Mouse (Mus musculus) layer of hippocampus, adult 18-20 months (tissue): Measurements from ENCODE around the gene Ep400. TPM values are rescaled to one million over a fixed set of nuclear protein-coding genes. Genes with fewer than 3 reads are reported as not detected.
"Not testable (repeated sequence)": the region's sequence is repeated elsewhere in the genome, so short reads cannot be mapped to it uniquely, and the experiment has no call there.

Source experiments
- DNase-seq, 2 experiments: peaks; one replicate each; pipeline ENCODE4 v3.0.0; 2022; ENCODE audit warnings: low spot score in 2 of 2
- total RNA-seq, 2 experiments: library from RNA; stranded (reverse); gene quantifications; 2 replicates each; pipeline ENCODE4 v1.2.3; 2021

The Ep400 gene
- total RNA-seq, 2 experiments from 2014 or later, result 108 to 114 TPM

DNA sequence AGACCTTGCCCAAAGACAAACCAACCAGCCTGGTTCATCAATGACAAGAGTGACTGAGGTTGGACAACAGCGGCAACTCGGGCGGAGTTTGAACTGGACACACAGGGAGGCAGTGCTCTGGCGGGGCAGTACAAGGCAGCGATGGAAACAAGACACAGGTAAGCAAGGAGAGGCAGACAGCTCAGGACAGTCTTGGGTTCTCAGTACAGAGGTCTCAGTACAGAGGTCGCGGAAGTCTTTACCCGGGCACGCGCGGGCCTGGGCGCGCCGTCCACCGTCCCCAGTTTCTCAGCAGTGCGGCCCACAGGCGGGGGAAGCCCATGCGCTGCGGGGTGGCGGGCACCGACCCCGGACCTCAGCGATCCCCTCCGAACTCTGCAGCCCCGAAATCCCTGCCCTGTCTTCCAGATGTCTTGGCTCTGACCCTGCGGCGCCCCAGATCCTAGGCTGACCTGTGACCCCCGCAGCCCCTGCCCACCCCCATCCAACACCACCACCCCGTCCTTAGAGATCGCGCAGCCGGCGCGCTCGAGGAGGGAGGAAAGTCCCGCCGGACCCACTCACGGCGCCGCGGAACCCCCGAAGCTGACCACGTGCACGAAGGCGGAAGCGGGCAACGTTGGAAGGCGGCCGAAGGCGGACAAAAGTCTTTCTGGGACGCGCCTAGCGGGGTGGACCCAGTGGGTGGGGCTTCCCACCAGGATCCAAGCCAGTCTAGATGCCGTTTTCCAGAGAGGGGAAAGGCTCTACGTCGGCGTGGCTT is 9.7 kb upstream of the Ep400 start, which contains the start of gene Pus1:
Gene Pus1 (minus strand): TSS at position 662 of the 763 bp plus-strand sequence.
- peak; percentile 92 to 94 for DNase-seq

GRCm38 (mm10) chr5:110779276-110779997 is 8.9 kb upstream of the Ep400 start:
- no peak for DNase-seq

DNA sequence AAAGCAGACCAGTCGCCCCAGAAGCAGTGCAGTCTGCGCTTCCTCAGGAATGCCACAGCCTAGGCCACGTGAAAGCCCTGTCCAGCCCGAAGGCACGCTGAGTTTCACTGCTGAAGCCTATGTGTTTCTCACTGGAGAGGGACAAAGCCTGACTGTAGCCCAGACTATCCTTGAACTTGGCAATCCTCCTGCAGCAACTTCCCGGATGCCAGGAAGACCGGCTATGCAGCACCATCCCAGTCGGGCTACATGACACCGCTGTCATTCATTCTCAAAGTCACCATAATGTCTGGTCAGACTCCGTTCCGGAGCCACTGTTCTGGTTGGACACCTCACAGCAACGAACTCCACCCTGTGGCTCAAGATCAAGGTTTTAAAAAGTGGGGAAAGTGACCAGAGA is 7.7 kb upstream of the Ep400 start:
- no peak for DNase-seq

DNA sequence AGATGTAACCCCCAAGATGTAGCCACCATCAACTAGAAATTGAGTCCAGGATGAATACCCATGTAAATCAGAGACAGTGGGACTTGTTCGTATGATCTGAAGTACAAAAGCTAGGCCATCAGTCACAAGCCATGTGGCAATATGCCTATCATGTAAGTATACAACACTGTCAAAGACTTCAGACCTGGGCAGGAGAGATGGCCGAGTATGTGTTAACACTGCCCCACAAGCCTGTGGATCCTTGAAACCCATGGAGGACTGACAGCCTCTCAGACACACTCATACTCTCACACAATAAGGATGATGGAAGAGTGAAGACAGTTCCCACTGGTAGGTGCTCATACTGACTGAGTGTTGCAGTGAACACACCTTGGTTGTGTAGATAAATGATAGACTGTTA is 5.6 kb upstream of the Ep400 start:
- DNase-seq, result no peak

DNA sequence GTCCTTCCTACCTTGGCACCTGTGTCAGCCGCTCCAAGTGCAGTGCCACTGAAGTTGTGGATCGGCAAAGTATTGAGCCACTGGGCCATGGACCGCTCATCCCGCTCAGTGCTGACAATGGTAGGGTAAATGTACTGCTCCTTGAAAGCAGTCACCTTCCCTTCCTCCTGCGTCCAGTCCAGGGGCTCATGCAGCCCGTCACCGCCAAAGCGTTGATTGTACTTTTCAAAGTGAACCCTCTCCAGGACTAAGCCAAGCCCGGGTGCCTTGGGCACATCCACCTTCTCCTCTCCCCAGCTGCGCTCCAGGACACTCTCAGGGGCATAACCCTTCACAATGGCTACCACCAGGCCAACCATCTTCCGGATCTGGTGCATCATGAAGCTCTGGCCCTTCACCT is 4.0 kb upstream of the Ep400 start:
- no peak for DNase-seq

DNA sequence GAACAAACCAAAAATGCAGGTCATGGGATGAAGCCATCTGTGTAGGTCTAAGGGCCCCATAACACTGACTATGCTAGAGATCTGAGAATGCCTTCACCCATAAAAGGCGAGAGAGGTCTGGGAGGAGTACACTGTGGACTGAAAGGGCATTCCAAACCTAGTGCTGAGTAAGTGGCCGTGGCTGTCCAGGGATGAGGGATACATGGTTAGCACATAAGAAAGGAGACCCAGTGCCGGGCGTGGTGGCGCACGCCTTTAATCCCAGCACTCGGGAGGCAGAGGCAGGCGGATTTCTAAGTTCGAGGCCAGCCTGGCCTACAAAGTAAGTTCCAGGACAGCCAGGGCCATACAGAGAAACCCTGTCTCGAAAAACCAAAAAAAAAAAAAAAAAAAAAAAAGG is 2.4 kb upstream of the Ep400 start:
- DNase-seq, result not testable (repeated sequence)

DNA sequence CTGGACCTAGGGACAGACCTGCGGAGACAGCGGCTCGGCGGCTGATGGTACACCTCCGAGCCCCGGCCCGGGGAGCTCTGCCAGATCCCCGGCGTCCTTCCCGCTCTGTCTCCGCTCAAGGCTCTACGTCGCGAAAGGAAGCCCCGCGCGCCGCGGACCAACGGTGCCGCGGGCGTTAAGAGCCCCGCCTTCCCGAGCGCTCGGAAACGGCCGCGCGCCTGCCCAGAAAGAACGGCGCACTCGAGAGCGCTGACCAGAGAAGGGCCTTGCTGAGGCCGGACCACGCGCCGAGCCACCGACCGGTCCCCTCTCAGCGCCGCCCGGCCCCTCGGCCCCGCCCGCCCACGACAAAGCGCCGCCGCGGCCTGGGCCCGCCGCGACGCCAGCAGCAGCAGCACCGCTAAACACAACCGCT is 479 bp downstream of the Ep400 start:
- DNase-seq, result peak in 1 of 2 experiments; percentile 52

DNA sequence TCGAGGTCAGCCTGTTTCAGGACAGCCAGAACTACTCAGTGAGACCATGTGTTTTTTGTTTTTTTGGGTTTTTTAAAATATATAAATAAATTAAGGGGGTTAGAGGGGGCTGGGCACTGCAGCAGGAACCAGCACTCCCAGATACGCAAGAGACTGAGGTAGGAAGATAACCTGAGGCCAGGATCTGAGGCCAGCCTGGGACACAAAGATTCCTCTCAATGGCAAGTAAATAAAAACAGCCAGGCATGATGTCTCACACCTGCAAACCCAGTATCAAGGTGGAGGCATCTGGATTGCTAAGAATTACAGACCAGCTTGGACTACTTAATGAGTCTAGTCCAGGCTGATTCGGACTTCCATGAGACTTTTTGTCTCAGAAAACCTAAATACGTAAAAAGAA is 1.2 kb downstream of the Ep400 start:
- DNase-seq, result no peak

DNA sequence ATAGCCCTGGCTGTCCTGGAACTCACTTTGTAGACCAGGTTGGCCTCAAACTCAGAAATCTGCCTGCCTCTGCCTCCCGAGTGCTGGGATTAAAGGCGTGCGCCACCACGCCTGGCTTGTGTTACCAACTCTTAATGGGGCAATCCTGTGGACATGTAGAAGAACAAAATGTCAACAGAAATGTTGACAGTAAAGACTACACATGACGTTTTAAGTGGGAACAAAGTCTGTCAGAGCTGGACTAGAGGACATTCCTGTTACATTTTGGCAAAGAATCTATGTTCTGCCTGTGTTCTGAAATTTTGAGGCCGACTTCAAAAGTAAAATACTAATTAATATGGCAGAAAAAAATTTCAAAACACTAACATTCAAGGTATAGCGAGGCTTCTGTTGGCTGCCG is 6.6 kb downstream of the Ep400 start:
- no peak for DNase-seq

DNA sequence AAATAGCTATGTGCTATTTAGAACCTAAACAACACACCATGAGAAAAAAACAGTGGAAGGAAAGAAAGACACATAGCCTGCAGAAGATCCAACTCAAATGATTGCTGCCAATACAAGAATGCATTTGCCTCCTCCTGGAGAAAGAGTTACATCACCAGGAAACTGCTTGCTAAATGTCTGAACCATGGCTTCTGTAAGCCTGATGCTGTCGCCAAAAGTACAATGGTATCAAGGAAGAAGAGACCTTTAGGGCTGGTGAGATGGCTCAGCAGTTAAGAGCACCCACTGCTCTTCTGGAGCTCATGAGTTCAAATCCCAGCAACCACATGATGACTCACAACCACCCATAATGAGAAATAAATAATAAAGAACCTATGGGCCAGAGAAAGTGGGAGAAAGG is 25.5 kb downstream of the Ep400 start:
- no peak for DNase-seq

- no peak for DNase-seq
Observed at GRCm38 (mm10) chr5:110739496-110740275, 30.8 kb downstream of the Ep400 start.

DNA sequence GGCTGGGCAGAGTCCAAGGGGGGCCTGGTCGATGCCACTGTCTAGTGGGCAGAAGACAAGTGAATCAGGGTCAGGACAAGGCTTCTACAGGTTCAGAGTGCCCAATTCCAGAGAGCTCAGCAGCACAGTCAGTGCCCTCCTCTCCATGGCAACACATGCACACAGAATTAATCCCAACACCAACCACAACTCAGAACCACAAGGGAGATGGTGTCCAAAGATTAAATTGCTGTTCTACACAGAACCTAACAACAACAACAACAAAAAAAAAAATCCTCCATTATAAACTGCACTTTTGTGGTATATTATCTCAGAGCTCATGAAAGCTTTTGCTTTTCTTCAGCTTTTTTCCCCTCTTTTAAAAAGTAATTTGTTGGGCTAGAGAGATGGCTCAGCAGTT is 34.9 kb downstream of the Ep400 start:
- DNase-seq, result no peak

GRCm38 (mm10) chr5:110733231-110733823 is 37.2 kb downstream of the Ep400 start:
- DNase-seq, result no peak

GRCm38 (mm10) chr5:110731227-110731626 is 39.3 kb downstream of the Ep400 start:
- no peak for DNase-seq

DNA sequence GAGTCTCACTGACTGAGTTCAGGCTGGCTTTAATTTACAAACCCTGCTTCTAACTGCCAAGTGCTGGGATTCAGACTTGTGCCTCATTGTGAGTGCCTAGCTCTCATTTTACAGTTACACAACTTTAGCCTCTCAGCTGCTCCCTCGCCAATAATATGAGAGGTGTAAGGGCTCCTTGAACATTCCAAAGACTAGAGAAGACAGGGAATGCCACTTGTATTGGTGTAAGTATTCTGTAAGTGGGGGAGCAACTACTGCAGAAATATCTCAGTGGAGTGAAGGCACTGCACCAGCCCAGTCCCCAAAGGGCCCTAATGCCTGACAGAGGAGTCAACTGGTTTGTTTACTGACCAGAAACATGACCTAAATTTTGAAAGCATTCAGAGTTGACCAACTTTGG is 42.7 kb downstream of the Ep400 start:
- DNase-seq, result no peak

- DNase-seq, result no peak
Observed at GRCm38 (mm10) chr5:110723543-110723942, 47.0 kb downstream of the Ep400 start.

DNA sequence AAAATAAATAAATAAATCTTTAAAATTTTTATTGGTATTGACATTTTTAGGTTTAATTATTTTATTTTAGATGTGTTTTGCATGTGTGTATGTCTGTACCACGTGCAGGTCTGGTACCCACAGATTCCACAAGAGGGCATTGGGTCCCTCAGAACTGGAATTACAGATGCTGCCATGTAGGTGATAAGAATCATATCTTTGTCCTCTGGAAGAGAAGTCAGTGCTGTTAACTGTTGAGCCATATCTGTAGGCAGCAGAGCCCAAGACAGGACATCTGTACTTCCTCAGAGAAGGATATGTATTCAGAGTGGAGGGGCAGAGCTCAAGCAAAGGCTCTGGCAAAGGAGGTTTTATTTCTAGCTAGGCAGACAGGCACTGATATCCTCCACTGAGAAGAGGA is 49.1 kb downstream of the Ep400 start:
- not testable (repeated sequence) for DNase-seq

DNA sequence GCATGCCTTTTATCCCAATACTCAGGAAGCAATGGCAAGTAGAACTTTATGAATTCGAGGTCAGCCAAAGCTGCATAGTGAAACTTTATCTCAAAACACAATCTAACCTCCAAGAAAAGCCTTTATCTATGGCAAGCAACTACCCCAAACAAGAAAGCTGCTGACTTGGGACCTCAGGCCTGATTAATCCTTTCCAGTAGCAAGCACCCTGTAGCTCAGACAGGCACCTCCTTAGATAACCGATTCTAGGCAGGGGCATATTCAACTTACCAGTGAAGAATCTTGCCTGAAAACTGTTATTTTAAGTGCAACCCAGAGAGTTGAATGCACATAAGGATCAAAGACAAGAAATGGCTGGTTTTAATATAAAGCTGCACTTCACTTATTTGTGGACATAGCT is 59.1 kb downstream of the Ep400 start:
- DNase-seq, result no peak

GRCm38 (mm10) chr5:110709256-110709655 is 61.3 kb downstream of the Ep400 start:
- DNase-seq, result peak in 1 of 2 experiments; percentile 15

GRCm38 (mm10) chr5:110704004-110704403 is 66.5 kb downstream of the Ep400 start:
- no peak for DNase-seq

- no peak for DNase-seq
Observed at GRCm38 (mm10) chr5:110698617-110699016, 71.9 kb downstream of the Ep400 start.
